Mouse (Mus musculus) testis, postnatal 10 days (tissue): ENCODE measurements around the gene Pla2g4a.
"Not testable (repeated sequence)": the region's sequence is repeated elsewhere in the genome, so short reads cannot be mapped to it uniquely, and the experiment has no call there.

Experiments used
- DNase-seq: peaks from one replicate; pipeline ENCODE4 v3.0.0; 2021; ENCODE audit warnings: low spot score

Pla2g4a gene

GRCm38 (mm10) chr1:149929140-149929539, 31.9 kb downstream of the Pla2g4a start:
- DNase-seq: no peak

- DNase-seq: not testable (repeated sequence)
These were observed 37.4 kb downstream of the Pla2g4a start for GRCm38 (mm10) chr1:149923737-149924136.

GRCm38 (mm10) chr1:149922219-149922618, 38.9 kb downstream of the Pla2g4a start:
- DNase-seq: no peak

- no peak for DNase-seq
These were observed 39.8 kb downstream of the Pla2g4a start for GRCm38 (mm10) chr1:149921325-149921724.

GRCm38 (mm10) chr1:149919301-149919700, 41.8 kb downstream of the Pla2g4a start:
- DNase-seq: no peak

- DNase-seq: no peak
These were observed 48.1 kb downstream of the Pla2g4a start for GRCm38 (mm10) chr1:149912984-149913383.

- DNase-seq: no peak
These were observed 50.0 kb downstream of the Pla2g4a start for GRCm38 (mm10) chr1:149911050-149911449.

GRCm38 (mm10) chr1:149898001-149898625, 63.0 kb downstream of the Pla2g4a start:
- DNase-seq: no peak

GRCm38 (mm10) chr1:149896590-149896989, 64.5 kb downstream of the Pla2g4a start:
- no peak for DNase-seq

- DNase-seq: no peak
These were observed 66.2 kb downstream of the Pla2g4a start for GRCm38 (mm10) chr1:149894940-149895339.

- no peak for DNase-seq
These were observed 67.2 kb downstream of the Pla2g4a start for GRCm38 (mm10) chr1:149893903-149894302.

GRCm38 (mm10) chr1:149891057-149891456, 70.0 kb downstream of the Pla2g4a start:
- no peak for DNase-seq

- DNase-seq: no peak
These were observed 78.6 kb downstream of the Pla2g4a start for GRCm38 (mm10) chr1:149882419-149883025.

GRCm38 (mm10) chr1:149878175-149878574, 82.9 kb downstream of the Pla2g4a start:
- DNase-seq: no peak

- no peak for DNase-seq
These were observed 84.6 kb downstream of the Pla2g4a start for GRCm38 (mm10) chr1:149876502-149876901.

GRCm38 (mm10) chr1:149871625-149872024, 89.5 kb downstream of the Pla2g4a start:
- no peak for DNase-seq

- no peak for DNase-seq
These were observed 93.8 kb downstream of the Pla2g4a start for GRCm38 (mm10) chr1:149867323-149867722.

- no peak for DNase-seq
These were observed 94.9 kb downstream of the Pla2g4a start for GRCm38 (mm10) chr1:149866202-149866601.

GRCm38 (mm10) chr1:149862801-149863200, 98.3 kb downstream of the Pla2g4a start:
- DNase-seq: peak; percentile 45

- no peak for DNase-seq
These were observed 98.9 kb downstream of the Pla2g4a start for GRCm38 (mm10) chr1:149862181-149862580.

- DNase-seq: no peak
These were observed 99.5 kb downstream of the Pla2g4a start for GRCm38 (mm10) chr1:149861543-149861942.

- DNase-seq: no peak
These were observed 102.4 kb downstream of the Pla2g4a start for GRCm38 (mm10) chr1:149858734-149859133.

- peak; percentile 85 for DNase-seq
These were observed 104.4 kb downstream of the Pla2g4a start for GRCm38 (mm10) chr1:149856720-149857119.

GRCm38 (mm10) chr1:149855581-149855980, 105.5 kb downstream of the Pla2g4a start:
- DNase-seq: no peak
